Mouse (Mus musculus) lung, embryonic 14.5 days (tissue): ENCODE data around the gene Atp1a3. TPM values are rescaled to one million over a fixed set of nuclear protein-coding genes. Genes with fewer than 3 reads are reported as not detected.

Experiments
- ATAC-seq: fragments of 200-750 bp; cut with Nextera tagmentation; 2 replicates; pipeline ENCODE4 v1.8.0; 2017; ENCODE audit warnings: mild to moderate bottlenecking, moderate TSS enrichment, moderate library complexity; ENCODE audit not compliant: insufficient read depth
- DNase-seq: peaks from one replicate; pipeline ENCODE4 v3.0.0-alpha.2; 2015
- H3K27ac ChIP-seq: fragments of 300-500 bp; sonication (generic); 2 replicates; pipeline ENCODE4 v1.5.1; 2014; ENCODE audit warnings: low read depth, mild to moderate bottlenecking, moderate library complexity
- H3K27me3 ChIP-seq: fragments of 300-500 bp; sonication (generic); 2 replicates; pipeline ENCODE4 v1.6.1; 2014; ENCODE audit warnings: low read length, control low read depth; ENCODE audit not compliant: insufficient read depth
- H3K36me3 ChIP-seq: fragments of 300-500 bp; sonication (generic); 2 replicates; pipeline ENCODE4 v1.6.1; 2014; ENCODE audit warnings: control low read depth; ENCODE audit not compliant: insufficient read depth
- H3K4me1 ChIP-seq: fragments of 300-500 bp; sonication (generic); 2 replicates; pipeline ENCODE4 v1.6.1; 2014; ENCODE audit warnings: antibody characterized with exemption, control low read depth; ENCODE audit not compliant: insufficient read depth
- H3K4me2 ChIP-seq: fragments of 300-500 bp; sonication (generic); 2 replicates; pipeline ENCODE4 v1.6.1; 2014; ENCODE audit warnings: mild to moderate bottlenecking
- H3K4me3 ChIP-seq: fragments of 300-500 bp; sonication (generic); 2 replicates; pipeline ENCODE4 v1.5.1; 2014; ENCODE audit warnings: low read depth, low read length
- H3K9ac ChIP-seq: fragments of 300-500 bp; sonication (generic); 2 replicates; pipeline ENCODE4 v1.6.1; 2014
- H3K9me3 ChIP-seq: fragments of 300-500 bp; sonication (generic); 2 replicates; pipeline ENCODE4 v1.6.1; 2016; ENCODE audit warnings: low read depth, low read length, control low read depth
- CTCF ChIP-seq: IDR thresholded peaks from 2 replicates; pipeline ENCODE4 v1.5.1; 2016; ENCODE audit warnings: antibody characterized with exemption, low read depth
- WGBS: fragments of 180-500 bp; shearing (Covaris S2); extraction: QIAGEN DNeasy Blood & Tissue Kit; methylation state at CpG from one replicate; pipeline ENCODE4 v1.1.7; 2014; 5-methylcytosine and 5-hydroxymethylcytosine counted together
- polyA plus RNA-seq: library from polyadenylated mRNA; unstranded; fragments of >200 nt; fragmentation: Nextera tagmentation; extraction: Ambion mirVana; gene quantifications from 2 replicates; pipeline ENCODE4 v1.2.1, GENCODE M21; 2014

Gene Atp1a3
- polyA plus RNA-seq, 1 experiment from 2014 or later: 0.74 TPM

DNA sequence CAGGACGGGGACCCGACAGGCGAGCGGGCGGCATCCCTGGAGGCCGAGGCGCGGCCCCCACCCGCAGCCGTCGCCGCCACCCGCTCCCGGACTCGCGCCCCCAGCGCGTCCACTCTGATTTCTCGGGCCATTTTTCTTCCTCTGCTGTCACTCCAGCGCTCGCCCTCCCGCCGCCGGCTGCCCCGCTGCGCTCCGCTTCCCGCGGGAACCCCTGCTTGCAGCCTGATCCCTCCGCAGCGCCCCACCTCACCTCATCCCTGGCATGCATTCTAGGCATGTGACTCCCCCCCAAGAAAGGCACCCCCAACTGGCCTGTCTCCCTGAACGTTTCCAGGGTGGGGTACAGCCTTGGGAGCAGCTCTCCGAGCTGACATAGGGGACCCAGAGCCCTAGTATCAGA lies 50.5 kb downstream of the Atp1a3 start:
- WGBS: 2% methylated on average over 33 of the region's 33 CpGs
- peak overlapping the region; percentile 67 for H3K4me2 ChIP-seq
- H3K4me3 ChIP-seq: peak overlapping the region; percentile 39
- no peak for TF ChIP-seq CTCF
- no peak overlapping the region for H3K27ac ChIP-seq
- H3K4me1 ChIP-seq: no peaks in the 10 kb centered on the region
- no peaks in the 10 kb centered on the region for H3K36me3 ChIP-seq
- H3K27me3 ChIP-seq: peaks cover 71% of the 10 kb centered on the region
- ATAC-seq: no peak
- H3K9me3 ChIP-seq: no peaks in the 10 kb centered on the region
- no peak for DNase-seq
- H3K9ac ChIP-seq: peak overlapping the region; percentile 13; the same call in 1 of the 2 replicates

DNA sequence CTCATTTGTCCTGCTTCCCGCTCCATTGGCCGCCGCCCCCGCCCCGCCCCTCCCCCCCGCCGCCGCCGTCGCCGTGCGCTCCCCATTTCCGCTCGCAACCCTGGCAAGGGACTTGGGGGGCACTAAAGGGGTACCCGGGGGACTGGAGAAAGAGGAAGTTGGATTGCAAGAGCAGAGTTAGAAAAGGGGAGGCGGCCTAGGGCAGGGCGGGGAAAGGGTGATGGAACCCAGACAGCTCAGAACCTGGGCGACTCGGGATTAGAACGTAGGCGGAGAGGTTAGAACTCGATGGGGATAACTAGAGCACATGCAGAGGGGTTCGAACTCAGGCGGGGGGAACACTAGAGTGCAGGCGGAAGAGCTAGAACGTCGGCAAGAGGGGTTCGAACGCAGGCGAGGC lies 51.3 kb downstream of the Atp1a3 start:
- H3K27ac ChIP-seq: no peak overlapping the region
- ATAC-seq: no peak
- no peaks in the 10 kb centered on the region for H3K9me3 ChIP-seq
- peak overlapping the region; percentile 67 for H3K4me2 ChIP-seq
- peak overlapping the region; percentile 39 for H3K4me3 ChIP-seq
- peak overlapping the region; percentile 6; the same call in 1 of the 2 replicates for H3K9ac ChIP-seq
- no peaks in the 10 kb centered on the region for H3K36me3 ChIP-seq
- H3K27me3 ChIP-seq: peaks cover 79% of the 10 kb centered on the region
- WGBS: 1% methylated on average over 30 of the region's 30 CpGs
- no peaks in the 10 kb centered on the region for H3K4me1 ChIP-seq
- TF ChIP-seq CTCF: no peak
- DNase-seq: peak; percentile 22

DNA sequence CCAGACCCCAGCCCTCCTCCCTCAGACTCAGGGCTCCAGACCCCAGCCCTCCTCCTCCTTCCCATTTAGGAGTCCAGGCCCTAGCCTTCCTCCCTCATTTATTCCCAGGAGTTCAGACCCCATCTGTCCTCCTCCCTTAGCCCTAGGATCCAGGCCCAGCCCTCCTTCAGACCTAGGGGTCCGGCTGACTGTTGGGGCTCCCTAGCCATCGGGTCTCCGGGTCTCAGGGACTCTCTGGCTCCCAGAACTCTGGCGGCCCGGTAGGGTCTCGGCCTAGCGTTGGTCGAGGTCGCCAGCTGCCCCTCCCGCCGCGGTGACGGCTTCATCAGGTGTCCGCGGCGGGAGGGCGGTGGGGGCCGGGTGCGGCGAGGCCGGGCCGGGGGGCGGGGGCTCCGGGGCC lies 51.8 kb downstream of the Atp1a3 start:
- ATAC-seq (no peak), DNase-seq (no peak)
- no peaks in the 10 kb centered on the region for H3K9me3 ChIP-seq
- under 1% methylated on average over 22 of the region's 24 CpGs for WGBS
- peak overlapping the region; percentile 39 for H3K4me3 ChIP-seq
- H3K27ac ChIP-seq: no peak overlapping the region
- H3K36me3 ChIP-seq: no peaks in the 10 kb centered on the region
- no peak for TF ChIP-seq CTCF
- H3K4me2 ChIP-seq: peak overlapping the region; percentile 67
- H3K9ac ChIP-seq: no peak overlapping the region
- no peaks in the 10 kb centered on the region for H3K4me1 ChIP-seq
- H3K27me3 ChIP-seq: peaks cover 83% of the 10 kb centered on the region

- peak; percentile 48; the same call in 1 of the 2 replicates for ATAC-seq
- peaks cover 100% of the 10 kb centered on the region for H3K27me3 ChIP-seq
- 1% methylated on average over 8 of the region's 8 CpGs for WGBS
Measured at GRCm38 (mm10) chr7:24949958-24950623, 55.7 kb downstream of the Atp1a3 start.

GRCm38 (mm10) chr7:24948774-24949173 lies 57.0 kb downstream of the Atp1a3 start:
- Histone ChIP-seq H3K4me2 (no peak overlapping the region), H3K9ac (no peak overlapping the region), H3K27ac (no peak overlapping the region), H3K9me3 (no peaks in the 10 kb centered on the region), H3K27me3 (peaks cover 100% of the 10 kb centered on the region), H3K36me3 (no peaks in the 10 kb centered on the region), H3K4me1 (no peaks in the 10 kb centered on the region), H3K4me3 (no peak overlapping the region)
- no peak for DNase-seq
- 4% methylated on average over 29 of the region's 29 CpGs for WGBS
- no peak for TF ChIP-seq CTCF
- no peak for ATAC-seq

More at GRCm38 (mm10) chr7:24949958-24950623, 55.7 kb downstream of the Atp1a3 start:
- Histone ChIP-seq H3K9me3 (no peaks in the 10 kb centered on the region), H3K4me1 (no peaks in the 10 kb centered on the region), H3K4me2 (no peak overlapping the region), H3K36me3 (no peaks in the 10 kb centered on the region), H3K9ac (no peak overlapping the region), H3K4me3 (no peak overlapping the region), H3K27ac (no peak overlapping the region)
- peak; percentile 91 for TF ChIP-seq CTCF
- DNase-seq: peak; percentile 90

DNA sequence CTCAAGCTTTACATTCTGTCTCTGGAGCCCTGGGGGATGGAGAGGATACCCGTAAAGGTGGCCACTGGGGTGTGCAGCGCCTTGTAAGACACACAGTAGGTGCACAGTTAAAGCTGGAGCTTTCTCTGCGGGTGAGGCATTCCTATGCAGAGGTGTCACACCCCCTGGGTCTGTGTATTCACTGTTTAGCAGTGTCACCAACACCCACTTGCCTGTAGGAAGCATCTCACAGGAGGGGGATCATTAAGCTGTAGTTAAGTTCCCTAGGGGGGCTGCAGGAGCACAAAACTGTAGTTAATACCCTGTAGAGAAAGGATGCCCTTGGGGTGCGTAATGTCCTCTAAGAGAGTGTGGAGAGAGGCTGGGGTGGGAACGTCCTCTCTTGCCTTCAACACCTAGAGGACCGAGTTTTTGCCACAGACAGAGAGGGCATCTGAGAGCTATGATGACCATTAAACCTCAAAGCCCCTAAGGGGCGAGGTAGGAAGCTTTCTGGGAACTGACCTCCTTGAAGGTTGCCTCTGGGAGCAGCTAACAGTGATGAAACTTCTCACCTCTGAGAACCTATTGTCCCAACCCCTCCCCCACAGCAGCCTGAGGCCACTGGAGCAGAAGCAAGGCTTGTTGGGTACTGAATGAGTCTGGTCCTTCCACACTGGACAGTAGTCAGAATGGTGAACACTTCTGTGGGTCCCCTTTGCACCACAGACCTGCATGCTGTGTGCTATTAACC lies 58.3 kb downstream of the Atp1a3 start:
- peaks cover 100% of the 10 kb centered on the region for H3K27me3 ChIP-seq
- ATAC-seq (no peak), DNase-seq (no peak)
- WGBS: under 1% methylated on average over 7 of the region's 7 CpGs
- no peak overlapping the region for H3K4me2 ChIP-seq
- H3K9me3 ChIP-seq: no peaks in the 10 kb centered on the region
- no peak overlapping the region for H3K9ac ChIP-seq
- H3K36me3 ChIP-seq: no peaks in the 10 kb centered on the region
- no peak overlapping the region for H3K27ac ChIP-seq
- H3K4me1 ChIP-seq: no peaks in the 10 kb centered on the region
- no peak overlapping the region for H3K4me3 ChIP-seq
- no peak for TF ChIP-seq CTCF

GRCm38 (mm10) chr7:24944257-24944950 lies 61.4 kb downstream of the Atp1a3 start, which contains the start of gene Gm4881:
Gene Gm4881 (minus strand): TSS chr7:24944494.
- Histone ChIP-seq H3K9ac (no peak within 1 kb of the TSS; the same call in 1 of the 2 replicates), H3K27ac (no peak within 1 kb of the TSS)
- no peak for DNase-seq

More at GRCm38 (mm10) chr7:24944257-24944950, 61.4 kb downstream of the Atp1a3 start, which contains the start of gene Gm4881:
- H3K4me1 ChIP-seq: no peaks in the 10 kb centered on the region
- no peak for TF ChIP-seq CTCF
- no peaks in the 10 kb centered on the region for H3K36me3 ChIP-seq
- H3K4me3 ChIP-seq: peak within 1 kb of the TSS; percentile 36
- no peaks in the 10 kb centered on the region for H3K9me3 ChIP-seq
- peak within 1 kb of the TSS; percentile 60 for H3K4me2 ChIP-seq
- WGBS: 1% methylated on average over 64 of the region's 72 CpGs
- peaks cover 88% of the 10 kb centered on the region for H3K27me3 ChIP-seq
- ATAC-seq: no peak
